Mouse (Mus musculus): ENCODE measurements around the gene Gpx4.

- no peak for TF ChIP-seq CTCF (IDR thresholded peaks at IDR 0.05; ENCODE audit: borderline replicate concordance, control insufficient read depth, extremely low read depth, insufficient read depth, low read length, poor library complexity)
- TF ChIP-seq POLR2A (IDR thresholded peaks at IDR 0.05; ENCODE audit: control insufficient read depth, extremely low read depth, insufficient read depth, low read length, poor library complexity), result no peak
Observed at GRCm38 (mm10) chr10:80098630-80099029, 51.7 kb downstream of the Gpx4 start.
